Mouse (Mus musculus) neural tube, embryonic 13.5 days (tissue): ENCODE data around the gene Gtf2f2. TPM values are rescaled to one million over a fixed set of nuclear protein-coding genes. Genes with fewer than 3 reads are reported as not detected.
A peak's percentile ranks its signal among the peaks of the same experiment; 100 is the strongest.

ENCODE experiments used
- ATAC-seq: fragments of 200-750 bp; cut with Nextera tagmentation; 2 replicates; pipeline ENCODE4 v1.8.0; 2017; ENCODE audit warnings: low read depth, mild to moderate bottlenecking, moderate TSS enrichment, moderate library complexity
- H3K27ac ChIP-seq: fragments of 300-500 bp; sonication (generic); replicated peaks from 2 replicates; pipeline ENCODE4 v1.5.1; 2015; ENCODE audit warnings: moderate library complexity, mild to moderate bottlenecking, inconsistent platforms
- H3K27me3 ChIP-seq: fragments of 300-500 bp; sonication (generic); 2 replicates; pipeline ENCODE4 v1.6.1; 2015; ENCODE audit warnings: mild to moderate bottlenecking, inconsistent platforms
- H3K36me3 ChIP-seq: fragments of 300-500 bp; sonication (generic); 2 replicates; pipeline ENCODE4 v1.6.1; 2015; ENCODE audit warnings: mild to moderate bottlenecking, inconsistent platforms
- H3K4me1 ChIP-seq: fragments of 300-500 bp; sonication (generic); replicated peaks from 2 replicates; pipeline ENCODE4 v1.6.1; 2015; ENCODE audit warnings: inconsistent platforms
- H3K4me2 ChIP-seq: fragments of 300-500 bp; sonication (generic); 2 replicates; pipeline ENCODE4 v1.6.1; 2015; ENCODE audit warnings: inconsistent platforms, mild to moderate bottlenecking, moderate library complexity
- H3K4me3 ChIP-seq: fragments of 300-500 bp; sonication (generic); 2 replicates; pipeline ENCODE4 v1.5.1; 2015; ENCODE audit warnings: mild to moderate bottlenecking, inconsistent platforms
- H3K9ac ChIP-seq: fragments of 300-500 bp; sonication (generic); 2 replicates; pipeline ENCODE4 v1.6.1; 2015; ENCODE audit warnings: moderate library complexity, mild to moderate bottlenecking, inconsistent platforms
- H3K9me3 ChIP-seq: fragments of 300-500 bp; sonication (generic); 2 replicates; pipeline ENCODE4 v1.6.1; 2016; ENCODE audit warnings: inconsistent platforms
- WGBS: fragments of 180-500 bp; shearing (Covaris S2); methylation state at CpG from one replicate; pipeline ENCODE4 v1.1.7; 2015; 5-methylcytosine and 5-hydroxymethylcytosine counted together
- polyA plus RNA-seq: library from polyadenylated mRNA; unstranded; fragments of >200 nt; fragmentation: Nextera tagmentation; extraction: Ambion mirVana; gene quantifications from 2 replicates; pipeline ENCODE4 v1.2.1, GENCODE M21; 2015

Gene Gtf2f2
- polyA plus RNA-seq, 1 experiment from 2014 or later: 40.1 TPM

- H3K4me3 ChIP-seq: no peak overlapping the region
- H3K27ac ChIP-seq: no peak overlapping the region
- no peaks in the 10 kb centered on the region for H3K9me3 ChIP-seq
- no peak for ATAC-seq
- peaks cover 26% of the 10 kb centered on the region for H3K36me3 ChIP-seq
- peaks cover 12% of the 10 kb centered on the region for H3K4me1 ChIP-seq
- H3K27me3 ChIP-seq: no peaks in the 10 kb centered on the region
- no peak overlapping the region for H3K9ac ChIP-seq
- WGBS: 85% methylated on average over 2 of the region's 2 CpGs
- no peak overlapping the region for H3K4me2 ChIP-seq
Measured at GRCm38 (mm10) chr14:75902013-75902412, 108.7 kb downstream of the Gtf2f2 start.

- peaks cover 29% of the 10 kb centered on the region for H3K36me3 ChIP-seq
- 56% methylated on average over 5 of the region's 5 CpGs for WGBS
- H3K9ac ChIP-seq: no peak overlapping the region; the same call in 1 of the 2 replicates
- H3K4me1 ChIP-seq: peaks cover 12% of the 10 kb centered on the region
- H3K4me2 ChIP-seq: no peak overlapping the region
- H3K27ac ChIP-seq: peak overlapping the region; percentile 81
- no peak overlapping the region for H3K4me3 ChIP-seq
- H3K9me3 ChIP-seq: no peaks in the 10 kb centered on the region
- no peaks in the 10 kb centered on the region for H3K27me3 ChIP-seq
- peak; percentile 43; the same call in 1 of the 2 replicates for ATAC-seq
Measured at GRCm38 (mm10) chr14:75900793-75901499, 109.7 kb downstream of the Gtf2f2 start.

GRCm38 (mm10) chr14:75899566-75899965, 111.1 kb downstream of the Gtf2f2 start:
- H3K4me3 ChIP-seq: no peak overlapping the region
- H3K9ac ChIP-seq: no peak overlapping the region
- no peak overlapping the region for H3K27ac ChIP-seq
- peaks cover 24% of the 10 kb centered on the region for H3K36me3 ChIP-seq
- WGBS: 30% methylated on average over 4 of the region's 4 CpGs
- peak; percentile 80 for ATAC-seq
- H3K9me3 ChIP-seq: no peaks in the 10 kb centered on the region
- no peaks in the 10 kb centered on the region for H3K27me3 ChIP-seq
- H3K4me2 ChIP-seq: no peak overlapping the region
- peaks cover 12% of the 10 kb centered on the region for H3K4me1 ChIP-seq

GRCm38 (mm10) chr14:75892118-75892517, 118.5 kb downstream of the Gtf2f2 start:
- no peak for ATAC-seq
- 89% methylated on average over 9 of the region's 9 CpGs for WGBS

GRCm38 (mm10) chr14:75883873-75884272, 126.8 kb downstream of the Gtf2f2 start:
- Histone ChIP-seq H3K27ac (no peak overlapping the region), H3K36me3 (no peaks in the 10 kb centered on the region), H3K4me3 (no peak overlapping the region), H3K27me3 (no peaks in the 10 kb centered on the region), H3K4me1 (peaks cover 7% of the 10 kb centered on the region), H3K9me3 (no peaks in the 10 kb centered on the region), H3K4me2 (no peak overlapping the region), H3K9ac (no peak overlapping the region)
- 88% methylated on average over 5 of the region's 5 CpGs for WGBS
- no peak for ATAC-seq

More at GRCm38 (mm10) chr14:75892118-75892517, 118.5 kb downstream of the Gtf2f2 start:
- Histone ChIP-seq H3K9me3 (no peaks in the 10 kb centered on the region), H3K27me3 (no peaks in the 10 kb centered on the region), H3K36me3 (peaks cover 20% of the 10 kb centered on the region; the same call in 1 of the 2 replicates), H3K9ac (no peak overlapping the region), H3K27ac (no peak overlapping the region), H3K4me3 (no peak overlapping the region), H3K4me2 (no peak overlapping the region), H3K4me1 (no peaks in the 10 kb centered on the region)

GRCm38 (mm10) chr14:75883330-75883729, 127.3 kb downstream of the Gtf2f2 start:
- H3K27me3 ChIP-seq: no peaks in the 10 kb centered on the region
- no peak overlapping the region for H3K4me2 ChIP-seq
- H3K36me3 ChIP-seq: no peaks in the 10 kb centered on the region
- H3K4me1 ChIP-seq: peaks cover 12% of the 10 kb centered on the region
- no peak overlapping the region for H3K9ac ChIP-seq
- H3K9me3 ChIP-seq: no peaks in the 10 kb centered on the region
- H3K4me3 ChIP-seq: no peak overlapping the region
- WGBS: 74% methylated on average over 5 of the region's 5 CpGs
- no peak overlapping the region for H3K27ac ChIP-seq
- ATAC-seq: no peak

GRCm38 (mm10) chr14:75881856-75882255, 128.8 kb downstream of the Gtf2f2 start:
- H3K9me3 ChIP-seq: no peaks in the 10 kb centered on the region
- H3K27ac ChIP-seq: no peak overlapping the region
- H3K9ac ChIP-seq: no peak overlapping the region
- H3K4me2 ChIP-seq: no peak overlapping the region
- no peak overlapping the region for H3K4me3 ChIP-seq
- no peaks in the 10 kb centered on the region for H3K36me3 ChIP-seq
- no peak for ATAC-seq
- no peaks in the 10 kb centered on the region for H3K27me3 ChIP-seq
- peaks cover 12% of the 10 kb centered on the region for H3K4me1 ChIP-seq
- 48% methylated on average over 4 of the region's 4 CpGs for WGBS

- Histone ChIP-seq H3K9me3 (no peaks in the 10 kb centered on the region), H3K27me3 (no peaks in the 10 kb centered on the region), H3K4me1 (peaks cover 17% of the 10 kb centered on the region), H3K4me3 (no peak overlapping the region), H3K36me3 (no peaks in the 10 kb centered on the region), H3K4me2 (peak overlapping the region; percentile 22; the same call in 1 of the 2 replicates), H3K27ac (peak overlapping the region; percentile 28; the same call in 1 of the 2 replicates), H3K9ac (no peak overlapping the region)
- 15% methylated on average over 8 of the region's 8 CpGs for WGBS
- ATAC-seq: peak; percentile 48; the same call in 1 of the 2 replicates
Measured at GRCm38 (mm10) chr14:75878980-75879379, 131.7 kb downstream of the Gtf2f2 start.

- no peaks in the 10 kb centered on the region for H3K27me3 ChIP-seq
- 71% methylated on average over 3 of the region's 3 CpGs for WGBS
- H3K4me2 ChIP-seq: no peak overlapping the region
- no peak overlapping the region for H3K4me3 ChIP-seq
- H3K36me3 ChIP-seq: no peaks in the 10 kb centered on the region
- H3K9ac ChIP-seq: no peak overlapping the region
- H3K4me1 ChIP-seq: peaks cover 15% of the 10 kb centered on the region
- H3K27ac ChIP-seq: no peak overlapping the region
- no peak for ATAC-seq
- no peaks in the 10 kb centered on the region for H3K9me3 ChIP-seq
Measured at GRCm38 (mm10) chr14:75877297-75877696, 133.4 kb downstream of the Gtf2f2 start.

- ATAC-seq: peak; percentile 64; the same call in 1 of the 2 replicates
- Histone ChIP-seq H3K9me3 (no peaks in the 10 kb centered on the region), H3K36me3 (no peaks in the 10 kb centered on the region), H3K4me1 (peaks cover 10% of the 10 kb centered on the region), H3K4me3 (no peak overlapping the region), H3K27me3 (no peaks in the 10 kb centered on the region), H3K9ac (peak overlapping the region; percentile 49), H3K27ac (peak overlapping the region; percentile 23; the same call in 1 of the 2 replicates), H3K4me2 (peak overlapping the region; percentile 44)
- WGBS: 17% methylated on average over 21 of the region's 21 CpGs
Measured at GRCm38 (mm10) chr14:75876320-75877043, 134.2 kb downstream of the Gtf2f2 start.

- ATAC-seq: no peak
- no peaks in the 10 kb centered on the region for H3K9me3 ChIP-seq
- H3K27me3 ChIP-seq: no peaks in the 10 kb centered on the region
- H3K9ac ChIP-seq: no peak overlapping the region
- WGBS: 90% methylated on average over 9 of the region's 9 CpGs
- H3K27ac ChIP-seq: no peak overlapping the region
- no peak overlapping the region for H3K4me2 ChIP-seq
- no peak overlapping the region for H3K4me3 ChIP-seq
- peaks cover 7% of the 10 kb centered on the region for H3K4me1 ChIP-seq
- H3K36me3 ChIP-seq: no peaks in the 10 kb centered on the region
Measured at GRCm38 (mm10) chr14:75873612-75874011, 137.1 kb downstream of the Gtf2f2 start.

GRCm38 (mm10) chr14:75871750-75872149, 138.9 kb downstream of the Gtf2f2 start:
- Histone ChIP-seq H3K9ac (no peak overlapping the region), H3K4me3 (no peak overlapping the region), H3K4me1 (peaks cover 5% of the 10 kb centered on the region; the same call in 1 of the 2 replicates), H3K4me2 (no peak overlapping the region), H3K27me3 (no peaks in the 10 kb centered on the region), H3K36me3 (no peaks in the 10 kb centered on the region), H3K27ac (no peak overlapping the region), H3K9me3 (no peaks in the 10 kb centered on the region)
- no peak for ATAC-seq
- WGBS: 90% methylated on average over 4 of the region's 4 CpGs
